Comparison of ENCODE assay signal across 17 mouse cellular contexts in the genomic region with DNA sequence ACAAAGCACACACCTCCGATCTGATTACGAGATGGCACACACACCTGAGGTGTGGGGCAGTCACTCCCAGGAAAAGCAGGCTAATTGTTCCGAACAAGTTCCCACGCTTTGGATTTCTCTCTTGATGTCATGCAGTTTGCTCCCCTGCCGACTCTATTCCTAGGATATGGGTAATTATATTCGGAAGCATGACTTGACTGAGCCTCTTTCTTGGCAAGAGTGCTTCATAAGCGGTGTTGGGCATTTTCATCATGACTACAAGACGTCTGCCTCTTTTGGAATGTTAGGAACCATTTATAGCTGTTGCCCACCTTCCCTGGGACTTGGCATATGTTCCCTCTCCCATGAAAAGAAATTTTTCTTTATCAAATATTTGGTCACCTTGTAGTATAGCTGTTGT. TPM values are rescaled to one million over a fixed set of nuclear protein-coding genes. Genes with fewer than 3 reads are reported as not detected.
DNase-seq lines count a peak whose midpoint lies in the region.
"Had no signal": no experiment of that assay in that cellular context is flagged by ENCODE, and none has a peak within 500 bp of the region (broad histone marks: within the 10 kb centered on the region; RNA-seq: fewer than 3 reads in every experiment).

No protein-coding gene starts in this region.

- intact Hi-C loops in heart, postnatal 25 days (cut with DNase I) = no loop called here
- intact Hi-C loops in left cerebral cortex, postnatal 25 days (cut with DNase I) = loop anchor here (5.0 to 10.0 kb wide), 2 partner anchors 77 to 305 kb away; no protein-coding TSS in a partner anchor
- intact Hi-C loops in left cerebral cortex, postnatal 4 days (cut with DNase I) = no loop called here
- intact Hi-C loops in left cerebral cortex, postnatal 36 days (cut with DNase I) = no loop called here

- DNase-seq in heart, adult 11 months = peak; percentile 70
- no peak for DNase-seq in heart, postnatal 25 days (ENCODE audit: low spot score)
- DNase-seq in left cerebral cortex, postnatal 25 days (ENCODE audit: low spot score in 2 of 2) = peak; percentile 21 to 85
- no peak for DNase-seq in left cerebral cortex, postnatal 4 days
- peak; percentile 57 for DNase-seq in brain, adult 2 months (ENCODE audit: low read depth, low spot score)
- peak; percentile 23 to 29 for DNase-seq in left cerebral cortex, postnatal 36 days (ENCODE audit: low spot score in 2 of 2)
- DNase-seq in layer of hippocampus, postnatal 36 days = no peak
- no peak for DNase-seq in cerebellum, adult 8-10 months
- DNase-seq: adrenal gland, adult 8-10 months; adrenal gland, postnatal 25 days; cerebellum, adult 18-20 months; cerebellum, adult 9-11 months; cerebellum, postnatal 25 days; gastrocnemius, postnatal 10 days; gastrocnemius, postnatal 36 days; heart, postnatal 36 days had no signal

RNA-seq across cellular contexts. Expression of gene Gm6793, which starts 55.4 kb away (rescaled TPM):
- total RNA-seq in heart, postnatal 25 days (2021) = not detected
- total RNA-seq in left cerebral cortex, postnatal 25 days (2021) = under 1 TPM in 1 of 2 experiments, not detected in 1; 0.23 TPM
- total RNA-seq in left cerebral cortex, postnatal 4 days (2021) = under 1 TPM in 1 of 2 experiments, not detected in 1; 0.22 TPM
- not detected for total RNA-seq in left cerebral cortex, postnatal 36 days (2021)
- total RNA-seq in layer of hippocampus, postnatal 36 days (2021) = not detected
- total RNA-seq: adrenal gland, postnatal 25 days; gastrocnemius, adult 18-20 months; gastrocnemius, postnatal 10 days; gastrocnemius, postnatal 36 days; heart, postnatal 36 days had no signal

RNA-seq across cellular contexts. Expression of gene Terf2ip, which starts 59.1 kb away (rescaled TPM):
- 1 to 10 TPM; 9.9 TPM for total RNA-seq in heart, postnatal 25 days (2021)
- 10 to 100 TPM; 35.4 to 36.3 TPM for total RNA-seq in left cerebral cortex, postnatal 25 days (2021)
- total RNA-seq in left cerebral cortex, postnatal 4 days (2021) = 10 to 100 TPM; 40.2 to 41.6 TPM
- 10 to 100 TPM; 36.2 to 37.8 TPM for total RNA-seq in left cerebral cortex, postnatal 36 days (2021)
- 10 to 100 TPM; 40.0 to 41.8 TPM for total RNA-seq in layer of hippocampus, postnatal 36 days (2021)

RNA-seq across cellular contexts. Expression of gene Kars, which starts 59.1 kb away (rescaled TPM):
- 10 to 100 TPM; 92.7 to 92.8 TPM for total RNA-seq in heart, postnatal 25 days (2021)
- total RNA-seq in left cerebral cortex, postnatal 25 days (2021) = 10 to 100 TPM; 67.3 to 71.2 TPM
- total RNA-seq in left cerebral cortex, postnatal 4 days (2021) = 100 to 1,000 TPM; 112 to 115 TPM
- 10 to 100 TPM; 68.6 to 73.2 TPM for total RNA-seq in left cerebral cortex, postnatal 36 days (2021)
- total RNA-seq in layer of hippocampus, postnatal 36 days (2021) = 10 to 100 TPM; 74.8 to 79.1 TPM

Comparison
In these comparisons a context has a peak if more than half of its experiments do, and no peak if none do; other contexts are left out.
1. DNase-seq: peak in heart, adult 11 months (single experiment), left cerebral cortex, postnatal 25 days (2 of 2), brain, adult 2 months (single experiment) and left cerebral cortex, postnatal 36 days (2 of 2); none in heart, postnatal 25 days (single experiment), left cerebral cortex, postnatal 4 days (single experiment), layer of hippocampus, postnatal 36 days (0 of 2) and cerebellum, adult 8-10 months (single experiment).